Mouse (Mus musculus): ENCODE measurements around the gene Rasgrp4.
"Not testable (repeated sequence)": the region's sequence is repeated elsewhere in the genome, so short reads cannot be mapped to it uniquely, and the experiment has no call there.

Gene Rasgrp4

GRCm38 (mm10) chr7:29134693-29135386 is at the start of gene Rasgrp4:
Rasgrp4 (plus strand) TSS chr7:29134851.
- DNase-seq (ENCODE audit: low read depth, low spot score): peak; percentile 74

- DNase-seq (ENCODE audit: low read depth, low spot score): no peak
Measured at GRCm38 (mm10) chr7:29085981-29086380, 48.7 kb upstream of the Rasgrp4 start.

- no peak for DNase-seq (ENCODE audit: low read depth, low spot score)
Measured at GRCm38 (mm10) chr7:29086902-29087301, 47.7 kb upstream of the Rasgrp4 start.

GRCm38 (mm10) chr7:29088817-29089216 is 45.8 kb upstream of the Rasgrp4 start:
- no peak for DNase-seq (ENCODE audit: low read depth, low spot score)

GRCm38 (mm10) chr7:29097131-29097530 is 37.5 kb upstream of the Rasgrp4 start:
- no peak for DNase-seq (ENCODE audit: low read depth, low spot score)

GRCm38 (mm10) chr7:29101286-29102017 is 33.2 kb upstream of the Rasgrp4 start:
- DNase-seq (ENCODE audit: low read depth, low spot score): no peak

- DNase-seq (ENCODE audit: low read depth, low spot score): no peak
Measured at GRCm38 (mm10) chr7:29108992-29109955, 25.4 kb upstream of the Rasgrp4 start.

GRCm38 (mm10) chr7:29118142-29118851 is 16.4 kb upstream of the Rasgrp4 start:
- no peak for DNase-seq (ENCODE audit: low read depth, low spot score)

GRCm38 (mm10) chr7:29119526-29119925 is 15.1 kb upstream of the Rasgrp4 start:
- DNase-seq (ENCODE audit: low read depth, low spot score): no peak

GRCm38 (mm10) chr7:29122821-29123220 is 11.8 kb upstream of the Rasgrp4 start:
- no peak for DNase-seq (ENCODE audit: low read depth, low spot score)

- no peak for DNase-seq (ENCODE audit: low read depth, low spot score)
Measured at GRCm38 (mm10) chr7:29123531-29124358, 10.9 kb upstream of the Rasgrp4 start.

GRCm38 (mm10) chr7:29124970-29125369 is 9.7 kb upstream of the Rasgrp4 start, which contains the start of gene Ryr1:
Ryr1 (minus strand) TSS chr7:29125179.
- DNase-seq (ENCODE audit: low read depth, low spot score): peak; percentile 59

GRCm38 (mm10) chr7:29126173-29126915 is 8.3 kb upstream of the Rasgrp4 start:
- DNase-seq (ENCODE audit: low read depth, low spot score): peak; percentile 82

GRCm38 (mm10) chr7:29128725-29129124 is 5.9 kb upstream of the Rasgrp4 start:
- DNase-seq (ENCODE audit: low read depth, low spot score): peak; percentile 61

GRCm38 (mm10) chr7:29134230-29134629 is 421 bp upstream of the Rasgrp4 start:
- DNase-seq (ENCODE audit: low read depth, low spot score): no peak

GRCm38 (mm10) chr7:29137429-29137828 is 2.8 kb downstream of the Rasgrp4 start:
- no peak for DNase-seq (ENCODE audit: low read depth, low spot score)

- not testable (repeated sequence) for DNase-seq (ENCODE audit: low read depth, low spot score)
Measured at GRCm38 (mm10) chr7:29139237-29139636, 4.6 kb downstream of the Rasgrp4 start.

- peak; percentile 54 for DNase-seq (ENCODE audit: low read depth, low spot score)
Measured at GRCm38 (mm10) chr7:29141416-29141815, 6.8 kb downstream of the Rasgrp4 start.

GRCm38 (mm10) chr7:29144006-29144405 is 9.4 kb downstream of the Rasgrp4 start:
- no peak for DNase-seq (ENCODE audit: low read depth, low spot score)

Measured in A20 (cell line).